Mouse (Mus musculus) thymus, adult 2 months (tissue): ENCODE results near the gene Nrl.

Experiments used
- CTCF ChIP-seq: fragments of 200-500 bp; IDR thresholded peaks from 2 replicates; pipeline ENCODE4 v1.5.1; 2012; ENCODE audit warnings: mild to moderate bottlenecking, control low read depth, low read length, moderate library complexity, borderline replicate concordance; ENCODE audit not compliant: control insufficient read depth, poor library complexity, insufficient read depth; ENCODE audit errors: extremely low read depth
- POLR2A ChIP-seq: fragments of 200-500 bp; IDR thresholded peaks from 2 replicates; pipeline ENCODE4 v1.6.1; 2012; ENCODE audit warnings: mild to moderate bottlenecking, low read length, control low read depth, moderate library complexity; ENCODE audit not compliant: control insufficient read depth, poor library complexity, insufficient read depth; ENCODE audit errors: extremely low read depth

DNA sequence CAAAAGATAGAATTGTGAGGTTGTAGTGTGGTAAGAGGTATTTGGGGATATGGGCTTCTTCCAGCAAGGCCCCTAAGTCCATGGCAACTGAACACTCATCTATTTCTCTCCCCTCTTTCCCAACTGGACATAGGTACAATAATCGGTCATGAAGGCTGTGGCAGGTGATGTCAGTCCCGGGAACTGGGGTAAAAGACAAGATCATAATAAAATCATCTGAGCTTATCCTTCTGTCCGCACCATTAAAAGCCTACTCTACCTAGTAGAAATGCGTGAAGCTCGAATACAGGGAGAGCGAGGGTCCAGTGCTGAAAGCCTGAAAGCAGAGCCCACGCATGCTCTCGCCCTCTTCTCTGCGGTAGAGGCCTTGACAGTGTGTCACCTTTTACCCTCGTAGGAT, 45.2 kb downstream of the Nrl start:
- TF ChIP-seq CTCF: no peak
- TF ChIP-seq POLR2A: no peak
